Mouse (Mus musculus) spleen, adult 2 months (tissue): Measurements from ENCODE around the gene Pdpn. TPM values are rescaled to one million over a fixed set of nuclear protein-coding genes. Genes with fewer than 3 reads are reported as not detected.

ENCODE experiments used
- DNase-seq, 2 experiments: peaks; one replicate each; pipeline versions ENCODE4 v3.0.0 to v3.0.0-alpha.2; 2012 to 2021; ENCODE audit warnings: low spot score in 2 of 2, low read depth in 1 of 2
- H3K27ac ChIP-seq: fragments of 200-500 bp; 2 replicates; pipeline ENCODE4 v1.5.1; 2012; ENCODE audit warnings: low read length, inconsistent platforms; ENCODE audit not compliant: insufficient read depth
- H3K27me3 ChIP-seq: fragments of 200-500 bp; 2 replicates; pipeline ENCODE4 v1.6.1; 2012; ENCODE audit warnings: mild to moderate bottlenecking, moderate library complexity, low read length, inconsistent platforms; ENCODE audit not compliant: control insufficient read depth, insufficient read depth
- H3K36me3 ChIP-seq: fragments of 200-500 bp; 2 replicates; pipeline ENCODE4 v1.6.1; 2012; ENCODE audit warnings: mild to moderate bottlenecking, low read length, inconsistent platforms; ENCODE audit not compliant: control insufficient read depth, insufficient read depth
- H3K4me1 ChIP-seq: fragments of 200-500 bp; 2 replicates; pipeline ENCODE4 v1.6.1; 2011; ENCODE audit warnings: inconsistent platforms; ENCODE audit not compliant: control insufficient read depth, insufficient read depth, insufficient read length
- H3K4me3 ChIP-seq: fragments of 200-500 bp; 2 replicates; pipeline ENCODE4 v1.5.1; 2011; ENCODE audit warnings: mild to moderate bottlenecking, inconsistent platforms; ENCODE audit not compliant: insufficient read depth, insufficient read length; ENCODE audit errors: extremely low read depth
- CTCF ChIP-seq: fragments of 200-500 bp; IDR thresholded peaks from 2 replicates; pipeline ENCODE4 v1.5.1; 2011; ENCODE audit warnings: mild to moderate bottlenecking, inconsistent platforms; ENCODE audit not compliant: insufficient read depth, insufficient read length, insufficient replicate concordance; ENCODE audit errors: extremely low read depth
- POLR2A ChIP-seq: fragments of 200-500 bp; IDR thresholded peaks from 2 replicates; pipeline ENCODE4 v1.6.1; 2011; ENCODE audit warnings: low read depth, low read length, inconsistent platforms
- WGBS: fragments of 180-500 bp; shearing (Covaris S2); methylation state at CpG from one replicate; pipeline ENCODE4 v1.1.7; 2018; 5-methylcytosine and 5-hydroxymethylcytosine counted together
- polyA plus RNA-seq: library from polyadenylated mRNA; depleted of rRNA; stranded (reverse); fragments of >200 nt; gene quantifications from 2 replicates; pipeline ENCODE4 v1.2.3, GENCODE M21; 2012

The Pdpn gene
- polyA plus RNA-seq, 1 experiment: 0.28 TPM

- WGBS: 85% methylated on average over 9 of the region's 9 CpGs
- no peaks in the 10 kb centered on the region for H3K36me3 ChIP-seq
- no peak for DNase-seq
- H3K4me1 ChIP-seq: no peaks in the 10 kb centered on the region
- no peak overlapping the region for H3K4me3 ChIP-seq
- no peaks in the 10 kb centered on the region for H3K27me3 ChIP-seq
- TF ChIP-seq POLR2A (no peak), CTCF (no peak)
- no peak overlapping the region for H3K27ac ChIP-seq
Observed at GRCm38 (mm10) chr4:143241294-143241693, 58.1 kb downstream of the Pdpn start.

- Histone ChIP-seq H3K27ac (no peak overlapping the region), H3K36me3 (no peaks in the 10 kb centered on the region), H3K4me3 (no peak overlapping the region), H3K4me1 (no peaks in the 10 kb centered on the region), H3K27me3 (no peaks in the 10 kb centered on the region)
- no peak for DNase-seq
- TF ChIP-seq CTCF: no peak
- TF ChIP-seq POLR2A: no peak
- WGBS: 60% methylated on average over 9 of the region's 9 CpGs
Observed at GRCm38 (mm10) chr4:143239615-143240201, 59.7 kb downstream of the Pdpn start.

- Histone ChIP-seq H3K36me3 (no peaks in the 10 kb centered on the region), H3K27me3 (no peaks in the 10 kb centered on the region), H3K4me1 (no peaks in the 10 kb centered on the region), H3K4me3 (no peak overlapping the region), H3K27ac (no peak overlapping the region)
- WGBS: 73% methylated on average over 5 of the region's 5 CpGs
- TF ChIP-seq CTCF (no peak), POLR2A (no peak)
- no peak for DNase-seq
Observed at GRCm38 (mm10) chr4:143239117-143239516, 60.2 kb downstream of the Pdpn start.

- H3K27me3 ChIP-seq: no peaks in the 10 kb centered on the region
- peak overlapping the region; percentile 2; the same call in 1 of the 2 replicates for H3K4me3 ChIP-seq
- H3K36me3 ChIP-seq: no peaks in the 10 kb centered on the region
- no peaks in the 10 kb centered on the region for H3K4me1 ChIP-seq
- DNase-seq: peak; percentile 14 to 48
- no peak overlapping the region for H3K27ac ChIP-seq
- WGBS: 22% methylated on average over 23 of the region's 23 CpGs
- no peak for TF ChIP-seq POLR2A
- peak; percentile 57; the same call in 1 of the 2 replicates for TF ChIP-seq CTCF
Observed at GRCm38 (mm10) chr4:143238241-143239031, 60.9 kb downstream of the Pdpn start.

- H3K36me3 ChIP-seq: no peaks in the 10 kb centered on the region
- no peak for DNase-seq
- WGBS: 78% methylated on average over 10 of the region's 10 CpGs
- H3K27ac ChIP-seq: no peak overlapping the region
- no peaks in the 10 kb centered on the region for H3K4me1 ChIP-seq
- TF ChIP-seq CTCF (no peak), POLR2A (no peak)
- H3K4me3 ChIP-seq: no peak overlapping the region
- no peaks in the 10 kb centered on the region for H3K27me3 ChIP-seq
Observed at GRCm38 (mm10) chr4:143231790-143232422, 67.5 kb downstream of the Pdpn start.

GRCm38 (mm10) chr4:143231110-143231509, 68.3 kb downstream of the Pdpn start:
- no peaks in the 10 kb centered on the region for H3K4me1 ChIP-seq
- no peaks in the 10 kb centered on the region for H3K27me3 ChIP-seq
- no peak overlapping the region for H3K4me3 ChIP-seq
- H3K27ac ChIP-seq: no peak overlapping the region
- whole genome bisulfite sequencing: 87% methylated on average over 3 of the region's 3 CpGs
- H3K36me3 ChIP-seq: no peaks in the 10 kb centered on the region
- DNase-seq: no peak
- TF ChIP-seq CTCF: no peak
- no peak for TF ChIP-seq POLR2A
